Mouse (Mus musculus) hindbrain, embryonic 11.5 days (tissue): ENCODE results near the gene Lbx1. TPM values are rescaled to one million over a fixed set of nuclear protein-coding genes. Genes with fewer than 3 reads are reported as not detected.

ENCODE experiments used
- ATAC-seq: fragments of 200-750 bp; cut with Nextera tagmentation; 2 replicates; pipeline ENCODE4 v1.8.0; 2017; ENCODE audit warnings: mild to moderate bottlenecking, moderate TSS enrichment, moderate library complexity; ENCODE audit not compliant: low FRiP score
- DNase-seq: peaks from one replicate; pipeline ENCODE4 v3.0.0-alpha.2; 2015; ENCODE audit warnings: low spot score
- H3K27ac ChIP-seq: fragments of 300-500 bp; sonication (generic); 2 replicates; pipeline ENCODE4 v1.5.1; 2014; ENCODE audit warnings: mild to moderate bottlenecking, low read depth, low read length
- H3K27me3 ChIP-seq: fragments of 300-500 bp; sonication (generic); 2 replicates; pipeline ENCODE4 v1.6.1; 2014; ENCODE audit warnings: mild to moderate bottlenecking, low read length, moderate library complexity, mixed read lengths; ENCODE audit not compliant: control insufficient read depth, insufficient read depth
- H3K36me3 ChIP-seq: fragments of 300-500 bp; sonication (generic); 2 replicates; pipeline ENCODE4 v1.6.1; 2014; ENCODE audit warnings: mild to moderate bottlenecking, low read length, moderate library complexity, mixed read lengths; ENCODE audit not compliant: control insufficient read depth, insufficient read depth
- H3K4me1 ChIP-seq: fragments of 300-500 bp; sonication (generic); replicated peaks from 2 replicates; pipeline ENCODE4 v1.6.1; 2014; ENCODE audit warnings: low read length, mixed read lengths; ENCODE audit not compliant: control insufficient read depth, insufficient read depth
- H3K4me2 ChIP-seq: fragments of 300-500 bp; sonication (generic); replicated peaks from 2 replicates; pipeline ENCODE4 v1.6.1; 2014; ENCODE audit warnings: mild to moderate bottlenecking, low read depth, low read length
- H3K4me3 ChIP-seq: fragments of 300-500 bp; sonication (generic); 2 replicates; pipeline ENCODE4 v1.5.1; 2014; ENCODE audit warnings: low read depth, low read length
- H3K9ac ChIP-seq: fragments of 300-500 bp; sonication (generic); 2 replicates; pipeline ENCODE4 v1.6.1; 2014; ENCODE audit warnings: low read depth, low read length
- H3K9me3 ChIP-seq: fragments of 300-500 bp; sonication (generic); 2 replicates; pipeline ENCODE4 v1.6.1; 2016; ENCODE audit warnings: low read length; ENCODE audit not compliant: control insufficient read depth
- WGBS: fragments of 180-500 bp; shearing (Covaris S2); extraction: QIAGEN DNeasy Blood & Tissue Kit; methylation state at CpG from one replicate; pipeline ENCODE4 v1.1.7; 2014; 5-methylcytosine and 5-hydroxymethylcytosine counted together
- polyA plus RNA-seq: library from polyadenylated mRNA; unstranded; fragments of >200 nt; fragmentation: Nextera tagmentation; extraction: Ambion mirVana; gene quantifications from 2 replicates; pipeline ENCODE4 v1.2.1, GENCODE M21; 2014

The Lbx1 gene
- polyA plus RNA-seq, 1 experiment from 2014 or later, result 7.6 TPM

GRCm38 (mm10) chr19:45248691-45249090 lies 13.1 kb upstream of the Lbx1 start:
- Histone ChIP-seq H3K36me3 (no peaks in the 10 kb centered on the region), H3K4me3 (no peak overlapping the region), H3K4me1 (no peaks in the 10 kb centered on the region; the same call in 1 of the 2 replicates), H3K27me3 (peaks cover 33% of the 10 kb centered on the region), H3K9me3 (no peaks in the 10 kb centered on the region), H3K27ac (no peak overlapping the region), H3K4me2 (no peak overlapping the region), H3K9ac (no peak overlapping the region)
- 77% methylated on average over 19 of the region's 19 CpGs for WGBS
- no peak for ATAC-seq
- DNase-seq, result no peak

GRCm38 (mm10) chr19:45243918-45244700 lies 8.5 kb upstream of the Lbx1 start:
- Histone ChIP-seq H3K4me3 (peak overlapping the region; percentile 6; the same call in 1 of the 2 replicates), H3K4me2 (no peak overlapping the region), H3K27me3 (peaks cover 73% of the 10 kb centered on the region), H3K27ac (no peak overlapping the region), H3K36me3 (no peaks in the 10 kb centered on the region), H3K9ac (no peak overlapping the region), H3K4me1 (no peaks in the 10 kb centered on the region; the same call in 1 of the 2 replicates), H3K9me3 (no peaks in the 10 kb centered on the region)
- DNase-seq (peak; percentile 76), ATAC-seq (no peak)
- 2% methylated on average over 29 of the region's 29 CpGs for WGBS

- H3K4me2 ChIP-seq, result no peak overlapping the region
- WGBS, result 1% methylated on average over 5 of the region's 5 CpGs
- ATAC-seq (no peak), DNase-seq (no peak)
- no peaks in the 10 kb centered on the region; the same call in 1 of the 2 replicates for H3K4me1 ChIP-seq
- H3K27me3 ChIP-seq, result peaks cover 76% of the 10 kb centered on the region
- H3K27ac ChIP-seq, result no peak overlapping the region
- no peak overlapping the region for H3K9ac ChIP-seq
- H3K36me3 ChIP-seq, result no peaks in the 10 kb centered on the region
- H3K4me3 ChIP-seq, result no peak overlapping the region
- no peaks in the 10 kb centered on the region for H3K9me3 ChIP-seq
Measured at GRCm38 (mm10) chr19:45243264-45243602, 7.6 kb upstream of the Lbx1 start.

- Histone ChIP-seq H3K4me1 (no peaks in the 10 kb centered on the region; the same call in 1 of the 2 replicates), H3K4me3 (no peak overlapping the region), H3K4me2 (no peak overlapping the region), H3K27me3 (peaks cover 82% of the 10 kb centered on the region), H3K9ac (no peak overlapping the region), H3K36me3 (no peaks in the 10 kb centered on the region), H3K9me3 (no peaks in the 10 kb centered on the region), H3K27ac (no peak overlapping the region)
- ATAC-seq (no peak), DNase-seq (peak; percentile 58)
- 1% methylated on average over 23 of the region's 23 CpGs for WGBS
Measured at GRCm38 (mm10) chr19:45242348-45243263, 7.0 kb upstream of the Lbx1 start.

GRCm38 (mm10) chr19:45242017-45242347 lies 6.4 kb upstream of the Lbx1 start:
- H3K4me1 ChIP-seq, result no peaks in the 10 kb centered on the region; the same call in 1 of the 2 replicates
- H3K4me3 ChIP-seq, result no peak overlapping the region
- WGBS, result 8% methylated on average over 4 of the region's 4 CpGs
- H3K36me3 ChIP-seq, result no peaks in the 10 kb centered on the region
- H3K27me3 ChIP-seq, result peaks cover 87% of the 10 kb centered on the region
- H3K27ac ChIP-seq, result no peak overlapping the region
- no peak for ATAC-seq
- H3K9me3 ChIP-seq, result no peaks in the 10 kb centered on the region
- H3K9ac ChIP-seq, result no peak overlapping the region
- no peak for DNase-seq
- H3K4me2 ChIP-seq, result no peak overlapping the region

- Histone ChIP-seq H3K4me2 (no peak overlapping the region), H3K9me3 (no peaks in the 10 kb centered on the region), H3K27ac (no peak overlapping the region), H3K4me1 (peaks cover 3% of the 10 kb centered on the region), H3K36me3 (no peaks in the 10 kb centered on the region), H3K9ac (no peak overlapping the region), H3K4me3 (no peak overlapping the region), H3K27me3 (peaks cover 95% of the 10 kb centered on the region)
- DNase-seq (peak; percentile 24), ATAC-seq (no peak)
- WGBS, result 0% methylated on average over 2 of the region's 2 CpGs
Measured at GRCm38 (mm10) chr19:45240026-45240425, 4.4 kb upstream of the Lbx1 start.

GRCm38 (mm10) chr19:45239191-45239590 lies 3.6 kb upstream of the Lbx1 start:
- H3K36me3 ChIP-seq, result no peaks in the 10 kb centered on the region
- H3K27me3 ChIP-seq, result peaks cover 95% of the 10 kb centered on the region
- H3K4me3 ChIP-seq, result no peak overlapping the region
- H3K9me3 ChIP-seq, result no peaks in the 10 kb centered on the region
- no peak for ATAC-seq
- H3K9ac ChIP-seq, result no peak overlapping the region
- H3K4me2 ChIP-seq, result no peak overlapping the region
- no peak overlapping the region for H3K27ac ChIP-seq
- H3K4me1 ChIP-seq, result peaks cover 6% of the 10 kb centered on the region
- peak; percentile 10 for DNase-seq
- WGBS, result 16% methylated on average over 1 of the region's 1 CpGs

GRCm38 (mm10) chr19:45237665-45238209 lies 2.1 kb upstream of the Lbx1 start:
- DNase-seq, result peak; percentile 33
- peaks cover 6% of the 10 kb centered on the region for H3K4me1 ChIP-seq
- 8% methylated on average over 3 of the region's 3 CpGs for WGBS
- peaks cover 92% of the 10 kb centered on the region for H3K27me3 ChIP-seq
- H3K9me3 ChIP-seq, result no peaks in the 10 kb centered on the region
- 0 out of 2 replicates have a peak overlapping the region, but pooled peaks have one; percentile 23 for H3K9ac ChIP-seq
- ATAC-seq, result no peak
- H3K27ac ChIP-seq, result no peak overlapping the region
- H3K36me3 ChIP-seq, result no peaks in the 10 kb centered on the region
- H3K4me2 ChIP-seq, result peak overlapping the region; percentile 26; the same call in 1 of the 2 replicates
- H3K4me3 ChIP-seq, result peak overlapping the region; percentile 42
